Mouse (Mus musculus): Measurements from ENCODE around the gene Csnk2b. TPM values are rescaled to one million over a fixed set of nuclear protein-coding genes. Genes with fewer than 3 reads are reported as not detected.

Csnk2b gene
- total RNA-seq, 2 experiments from 2014 or later, result 149 to 158 TPM

- peak; percentile 95 for DNase-seq
These were observed 32.8 kb downstream of the Csnk2b start, which contains the start of gene Abhd16a for GRCm38 (mm10) chr17:35088825-35089644. Abhd16a (plus strand) TSS chr17:35089263.

DNA sequence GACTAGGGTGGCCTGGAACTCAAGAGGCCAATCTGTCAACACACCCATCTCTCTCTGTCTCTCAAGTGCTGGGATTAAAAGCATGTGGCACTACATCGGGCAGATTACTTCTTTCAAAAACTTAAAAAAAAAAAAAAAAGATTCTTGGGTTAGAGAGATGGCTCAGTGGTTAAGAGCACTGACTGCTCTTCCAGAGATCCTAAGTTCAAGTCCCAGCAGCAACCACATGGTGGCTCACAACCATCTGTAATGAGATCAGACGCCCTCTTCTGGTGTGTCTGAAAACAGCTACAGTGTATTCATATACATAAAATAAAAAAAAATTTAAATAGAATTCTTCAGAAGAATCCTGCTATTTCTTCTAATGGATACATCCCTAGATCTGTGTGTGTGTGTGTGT lies 33.7 kb downstream of the Csnk2b start:
- DNase-seq, result no peak

DNA sequence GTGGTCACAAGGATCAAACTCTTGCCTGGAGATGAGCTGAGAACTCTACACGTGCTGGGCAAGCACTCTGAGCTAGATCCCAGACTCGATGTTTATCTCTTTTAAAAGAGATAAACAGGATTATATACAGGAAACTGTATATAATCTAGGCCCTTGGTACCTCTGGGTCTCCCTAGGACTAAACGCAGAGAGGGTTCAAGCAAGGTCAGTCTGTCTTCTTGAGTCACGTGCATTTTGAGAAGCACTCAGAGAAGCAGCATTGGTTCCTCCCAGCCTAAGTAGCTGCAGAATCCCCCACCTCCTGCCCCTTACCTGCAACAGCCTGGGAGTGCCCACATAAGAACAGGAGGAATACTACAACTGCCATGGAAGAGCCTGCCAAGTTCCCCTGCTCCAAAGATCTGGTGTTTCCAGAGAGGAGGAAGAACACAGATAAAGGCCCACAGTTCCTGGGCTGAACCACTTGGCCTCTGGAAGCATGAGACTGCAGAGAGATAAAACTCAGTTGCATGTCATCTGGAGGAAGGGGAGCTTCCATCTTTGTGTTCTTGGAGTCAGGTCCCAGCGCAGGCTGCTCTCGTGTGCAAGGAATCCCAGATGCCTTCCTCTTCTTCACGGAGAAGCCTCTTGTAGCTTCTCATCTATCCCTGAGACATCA lies 36.5 kb downstream of the Csnk2b start, which contains the start of gene Ly6g6f:
Ly6g6f (minus strand) TSS at position 403 of the 658 bp plus-strand sequence.
- no peak for DNase-seq

DNA sequence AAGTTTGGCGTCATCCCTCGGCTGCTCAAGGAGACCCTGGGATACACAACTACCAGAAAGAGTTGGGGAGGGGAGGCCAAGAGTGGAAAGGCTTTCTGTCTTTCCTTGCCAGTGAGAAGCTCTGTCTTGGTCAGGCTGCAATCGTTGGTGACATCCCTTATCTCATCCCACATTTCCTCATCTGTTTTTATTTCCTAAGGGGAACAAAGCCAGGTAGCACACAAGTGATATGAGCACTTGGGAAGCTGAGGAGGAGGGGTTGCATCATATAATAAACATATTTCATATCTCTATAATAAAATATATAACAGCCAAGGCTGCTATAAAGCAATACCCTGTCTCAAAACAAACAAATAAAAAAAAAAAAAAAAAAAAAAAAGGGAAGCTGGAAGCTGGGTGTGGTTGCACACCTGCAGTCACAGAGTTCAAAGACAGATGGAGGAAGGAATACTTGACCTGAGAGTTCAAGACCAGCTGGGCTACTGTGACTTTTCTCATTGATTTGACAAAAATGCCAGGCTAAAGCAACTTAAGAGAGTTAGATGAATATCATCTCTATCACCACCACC lies 37.8 kb downstream of the Csnk2b start:
- no peak for DNase-seq

DNA sequence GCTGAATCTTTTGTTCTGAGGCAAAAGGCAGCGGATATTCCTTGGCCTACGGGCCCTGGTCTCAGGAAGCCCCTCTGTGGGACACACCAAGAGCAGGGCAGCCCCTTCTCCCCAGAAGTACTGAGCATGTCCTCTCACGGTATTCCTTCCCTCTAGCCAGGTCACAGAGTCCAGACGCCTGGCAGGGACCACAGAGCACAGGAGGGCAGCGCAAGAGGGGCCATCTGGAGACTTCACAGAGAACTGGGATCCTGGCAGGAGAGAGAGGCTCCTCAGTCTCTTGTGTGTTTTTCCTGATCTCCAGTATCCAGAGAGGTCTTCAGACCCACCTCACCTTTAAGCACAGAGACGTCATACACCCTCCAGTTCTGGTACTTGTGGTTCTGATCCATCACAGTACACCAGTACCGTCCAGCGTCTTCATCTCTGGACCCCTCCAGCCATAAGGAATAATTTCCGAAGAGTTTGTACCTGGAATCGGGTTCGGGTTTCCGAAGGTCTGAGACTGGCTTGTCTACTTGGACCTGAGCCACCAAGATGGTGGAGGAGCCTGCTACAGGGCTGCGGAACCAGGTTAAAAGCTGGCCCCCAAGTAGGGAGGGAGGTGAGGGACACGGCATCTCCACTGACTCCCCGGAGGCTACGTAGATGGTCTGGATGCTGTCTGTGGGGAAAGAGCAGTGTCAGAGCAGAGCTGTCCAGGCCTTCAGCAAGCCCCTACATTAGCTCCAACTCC lies 38.8 kb downstream of the Csnk2b start:
- no peak for DNase-seq

GRCm38 (mm10) chr17:35080710-35081109 lies 41.1 kb downstream of the Csnk2b start:
- no peak for DNase-seq

GRCm38 (mm10) chr17:35080248-35080647 lies 41.6 kb downstream of the Csnk2b start:
- DNase-seq, result no peak

GRCm38 (mm10) chr17:35079778-35080177 lies 42.1 kb downstream of the Csnk2b start:
- DNase-seq, result no peak

DNA sequence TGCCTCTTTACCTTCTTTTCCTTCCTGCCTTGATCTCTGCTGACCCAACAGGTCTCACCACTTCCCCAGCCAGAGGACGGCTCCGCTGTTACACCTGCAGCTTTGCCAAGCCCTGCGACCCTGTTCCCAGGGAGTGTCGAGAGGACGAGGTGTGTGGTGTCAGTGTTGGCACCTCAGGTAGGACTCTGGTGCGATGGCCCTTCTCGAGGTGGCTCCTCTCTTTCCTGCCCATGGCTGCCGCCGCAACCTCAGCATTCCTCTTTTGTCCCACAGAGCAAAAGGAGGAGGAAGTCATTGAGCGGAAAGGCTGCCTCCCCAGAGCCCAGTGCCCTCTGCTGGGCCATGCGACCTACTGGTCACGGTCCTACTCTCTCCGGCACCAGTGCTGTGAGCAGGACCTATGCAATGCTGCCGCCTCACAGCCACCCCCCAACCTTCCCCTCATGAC lies 44.0 kb downstream of the Csnk2b start, which contains the start of gene Ly6g6d:
Ly6g6d (minus strand) TSS at position 280 of the 448 bp plus-strand sequence.
- no peak for DNase-seq

DNA sequence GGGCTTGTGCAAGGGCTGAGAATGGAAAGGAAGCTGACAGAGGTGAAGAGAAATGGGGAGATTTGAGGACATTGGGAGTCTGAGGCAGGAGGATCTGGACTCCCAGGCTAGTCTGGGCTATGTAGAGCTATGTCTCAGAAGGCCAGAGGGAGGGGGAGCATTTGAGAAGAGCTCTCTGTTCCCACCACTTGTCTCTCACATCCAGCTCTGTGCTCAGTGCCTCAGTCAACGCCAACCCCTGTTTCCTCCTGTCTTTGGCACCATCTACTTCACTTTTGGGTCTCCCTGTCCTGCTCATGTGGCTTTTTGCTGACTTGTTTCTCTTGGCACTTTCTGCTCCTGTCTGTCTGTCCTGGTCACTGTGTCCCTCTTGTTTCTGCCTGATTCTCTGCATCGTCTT lies 44.6 kb downstream of the Csnk2b start:
- DNase-seq, result no peak

GRCm38 (mm10) chr17:35076507-35077176 lies 45.2 kb downstream of the Csnk2b start, which contains the start of gene Ly6g6e:
Ly6g6e (plus strand) TSS chr17:35076902.
- no peak for DNase-seq

DNA sequence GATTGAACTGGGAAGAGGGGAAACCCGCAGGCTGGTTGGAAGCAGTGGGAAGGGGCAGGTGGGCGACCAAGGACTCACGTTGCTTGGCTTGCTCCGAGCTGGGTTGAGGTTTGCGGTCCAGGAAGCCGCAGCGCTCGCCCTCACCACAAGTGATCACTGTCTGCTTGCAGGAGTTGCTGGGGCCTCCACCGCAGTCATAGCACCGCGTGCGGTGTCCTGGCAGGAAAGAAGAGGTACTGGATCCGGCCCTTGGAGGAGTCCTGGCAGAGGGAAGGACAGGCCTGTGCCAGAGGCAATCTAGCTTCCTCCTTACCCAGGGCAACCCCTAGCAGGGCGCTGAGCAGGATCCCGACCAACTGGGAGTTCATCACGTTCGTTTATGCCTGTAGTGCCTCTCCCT lies 47.8 kb downstream of the Csnk2b start:
- no peak for DNase-seq

GRCm38 (mm10) chr17:35071454-35071853 lies 50.4 kb downstream of the Csnk2b start:
- no peak for DNase-seq

DNA sequence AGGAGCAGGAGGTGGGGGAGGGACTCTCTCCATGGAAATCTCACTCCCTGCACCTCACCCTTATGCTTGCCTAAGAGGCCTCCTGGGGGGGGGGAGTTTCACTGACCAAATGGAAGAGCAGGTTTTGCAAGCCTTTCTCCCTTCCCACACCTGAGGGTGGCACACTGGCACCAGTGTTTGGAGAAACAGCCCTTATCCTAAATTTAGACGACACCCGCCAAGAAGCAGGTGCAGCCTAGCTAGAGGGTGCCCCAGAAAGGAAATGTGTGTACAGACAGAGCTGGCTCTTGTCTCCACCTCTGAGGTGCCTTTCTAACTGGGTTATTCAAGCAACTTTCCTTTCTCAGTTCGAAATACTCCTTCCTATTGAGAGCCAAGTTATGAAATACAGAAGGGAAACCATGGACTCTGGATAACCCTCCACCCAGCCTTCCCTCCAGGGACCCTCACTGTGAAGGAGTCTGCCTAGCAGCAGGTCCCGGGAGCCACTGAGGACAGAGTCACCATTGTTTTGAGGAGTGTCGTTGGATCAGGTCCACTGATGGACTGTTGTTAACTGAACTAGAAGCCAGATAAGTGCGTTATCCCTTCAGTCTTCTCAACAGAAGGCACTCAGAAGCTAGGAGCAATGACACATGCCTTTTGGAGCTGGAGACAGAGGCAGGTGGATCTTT lies 51.2 kb downstream of the Csnk2b start:
- DNase-seq, result no peak

- no peak for DNase-seq
These were observed 53.5 kb downstream of the Csnk2b start for GRCm38 (mm10) chr17:35068213-35068914.

Other genes with a start within 250 kb of the Csnk2b start
- gene Zbtb12, start 242.6 kb downstream of the Csnk2b start, total RNA-seq (2021), result 1 to 10 TPM; 5.0 to 5.2 TPM
- not detected for gene Gm20547, start 240.0 kb downstream of the Csnk2b start, total RNA-seq (2021)
- 1 to 10 TPM; 2.6 to 2.9 TPM for gene C2, start 223.8 kb downstream of the Csnk2b start, total RNA-seq (2021)
- gene Ehmt2, start 223.6 kb downstream of the Csnk2b start, total RNA-seq (2021), result 10 to 100 TPM; 25.5 to 26.4 TPM
- gene Slc44a4, start 207.6 kb downstream of the Csnk2b start, total RNA-seq (2021), result not detected
- gene Neu1, start 190.8 kb downstream of the Csnk2b start, total RNA-seq (2021), result 1 to 10 TPM; 8.5 to 9.3 TPM
- gene Hspa1b, start 162.8 kb downstream of the Csnk2b start, total RNA-seq (2021), result 1 to 10 TPM; 4.4 to 6.7 TPM
- gene Gm20481, start 152.1 kb downstream of the Csnk2b start, total RNA-seq (2021), result not detected
- gene Hspa1a, start 149.9 kb downstream of the Csnk2b start, total RNA-seq (2021), result 1 to 10 TPM; 5.9 to 8.1 TPM
- gene Hspa1l, start 149.3 kb downstream of the Csnk2b start, total RNA-seq (2021), result 10 to 100 TPM; 21.5 to 31.8 TPM
- gene Lsm2, start 140.2 kb downstream of the Csnk2b start, total RNA-seq (2021), result 10 to 100 TPM; 15.0 to 15.4 TPM
- 10 to 100 TPM; 29.4 to 31.2 TPM for gene Vars, start 121.1 kb downstream of the Csnk2b start, total RNA-seq (2021)
- gene Vwa7, start 105.5 kb downstream of the Csnk2b start, total RNA-seq (2021), result 1 to 10 TPM; 9.0 to 9.6 TPM
- gene Sapcd1, start 94.0 kb downstream of the Csnk2b start, total RNA-seq (2021), result under 1 TPM in 1 of 2 experiments, not detected in 1; 0.31 TPM
- under 1 TPM; 0.67 to 0.72 TPM for gene Msh5, start 75.3 kb downstream of the Csnk2b start, total RNA-seq (2021)
- 10 to 100 TPM; 12.4 to 18.6 TPM for gene Clic1, start 72.1 kb downstream of the Csnk2b start, total RNA-seq (2021)
- 10 to 100 TPM; 11.1 to 13.3 TPM for gene Ddah2, start 63.0 kb downstream of the Csnk2b start, total RNA-seq (2021)
- gene Ly6g6c, start 56.7 kb downstream of the Csnk2b start, total RNA-seq (2021), result not detected
- not detected for gene Mpig6b, start 55.9 kb downstream of the Csnk2b start, total RNA-seq (2021)
- not detected for gene Ly6g6e, start 45.2 kb downstream of the Csnk2b start, total RNA-seq (2021)
- gene Ly6g6d, start 44.0 kb downstream of the Csnk2b start, total RNA-seq (2021), result under 1 TPM; 0.51 to 0.72 TPM
- gene Ly6g6f, start 36.4 kb downstream of the Csnk2b start, total RNA-seq (2021), result not detected
- gene Abhd16a, start 32.8 kb downstream of the Csnk2b start, total RNA-seq (2021), result 10 to 100 TPM; 61.9 to 62.4 TPM
- gene Ly6g5c, start 13.8 kb downstream of the Csnk2b start, total RNA-seq (2021), result not detected
- gene Ly6g5b, start 6.6 kb downstream of the Csnk2b start, total RNA-seq (2021), result not detected
- gene Gpank1, start 598 bp downstream of the Csnk2b start, total RNA-seq (2021), result 1 to 10 TPM; 7.1 to 8.4 TPM
- 10 to 100 TPM; 19.5 to 22.6 TPM for gene D17H6S53E, start 4.3 kb upstream of the Csnk2b start, total RNA-seq (2021)
- not detected for gene Apom, start 10.0 kb upstream of the Csnk2b start, total RNA-seq (2021)
- 100 to 1,000 TPM; 180 to 197 TPM for gene Bag6, start 13.1 kb upstream of the Csnk2b start, total RNA-seq (2021)
- 100 to 1,000 TPM in 1 of 2 experiments, 10 to 100 TPM in 1; 93.3 to 102 TPM for gene Prrc2a, start 42.8 kb upstream of the Csnk2b start, total RNA-seq (2021)
- gene Aif1, start 54.0 kb upstream of the Csnk2b start, total RNA-seq (2021), result 1 to 10 TPM in 1 of 2 experiments, under 1 TPM in 1; 0.97 to 1.4 TPM
- under 1 TPM in 1 of 2 experiments, not detected in 1; 0.78 TPM for gene Lst1, start 66.4 kb upstream of the Csnk2b start, total RNA-seq (2021)
- not detected for gene Ltb, start 72.4 kb upstream of the Csnk2b start, total RNA-seq (2021)
- under 1 TPM in 1 of 2 experiments, not detected in 1; 0.18 TPM for gene Tnf, start 80.0 kb upstream of the Csnk2b start, total RNA-seq (2021)
- under 1 TPM in 1 of 2 experiments, not detected in 1; 0.32 TPM for gene Lta, start 83.3 kb upstream of the Csnk2b start, total RNA-seq (2021)
- under 1 TPM in 1 of 2 experiments, not detected in 1; 0.70 TPM for gene Gm16181, start 98.8 kb upstream of the Csnk2b start, total RNA-seq (2021)
- 1 to 10 TPM; 1.9 to 2.3 TPM for gene Atp6v1g2, start 111.6 kb upstream of the Csnk2b start, total RNA-seq (2021)
- gene Nfkbil1, start 113.7 kb upstream of the Csnk2b start, total RNA-seq (2021), result 1 to 10 TPM; 5.6 to 6.8 TPM
- 10 to 100 TPM; 71.5 to 79.1 TPM for gene Ddx39b, start 119.7 kb upstream of the Csnk2b start, total RNA-seq (2021)
- 10 to 100 TPM; 30.2 to 57.3 TPM for gene H2-D1, start 140.7 kb upstream of the Csnk2b start, total RNA-seq (2021)
- under 1 TPM; 0.20 to 0.86 TPM for gene H2-Q1, start 198.4 kb upstream of the Csnk2b start, total RNA-seq (2021)
- under 1 TPM; 0.36 to 0.78 TPM for gene H2-Q2, start 220.2 kb upstream of the Csnk2b start, total RNA-seq (2021)